Mouse (Mus musculus): ENCODE results near the gene Zfhx2.

GRCm38 (mm10) chr14:55086009-55086514 is 6.1 kb downstream of the Zfhx2 start:
- no peak for TF ChIP-seq CEBPB (IDR thresholded peaks at IDR 0.05; ENCODE audit: insufficient read depth, poor library complexity, severe bottlenecking)
- TF ChIP-seq POLR2AphosphoS2 (IDR thresholded peaks at IDR 0.05; ENCODE audit: insufficient read length, low read depth), result no peak
- TF ChIP-seq POLR2A (IDR thresholded peaks at IDR 0.05; ENCODE audit: insufficient read length, low read depth), result no peak
- TF ChIP-seq MAX (IDR thresholded peaks at IDR 0.05; ENCODE audit: low read depth), result no peak
- no peak for TF ChIP-seq USF1 (IDR thresholded peaks at IDR 0.05; ENCODE audit: low read depth)
- TF ChIP-seq E2F4 (IDR thresholded peaks at IDR 0.05; ENCODE audit: insufficient read depth), result no peak

All from myocyte (in vitro differentiated cells).